Mouse (Mus musculus) embryo, embryonic 10 days (tissue): ENCODE measurements around the gene Ubox5.
A peak's percentile ranks its signal among the peaks of the same experiment; 100 is the strongest.

ENCODE experiments used
- DNase-seq: peaks from one replicate; pipeline ENCODE4 v3.0.0-alpha.2; 2015; ENCODE audit warnings: low spot score

Ubox5 gene

GRCm38 (mm10) chr2:130634006-130634738 lies 4.3 kb upstream of the Ubox5 start:
- peak; percentile 6 for DNase-seq

DNA sequence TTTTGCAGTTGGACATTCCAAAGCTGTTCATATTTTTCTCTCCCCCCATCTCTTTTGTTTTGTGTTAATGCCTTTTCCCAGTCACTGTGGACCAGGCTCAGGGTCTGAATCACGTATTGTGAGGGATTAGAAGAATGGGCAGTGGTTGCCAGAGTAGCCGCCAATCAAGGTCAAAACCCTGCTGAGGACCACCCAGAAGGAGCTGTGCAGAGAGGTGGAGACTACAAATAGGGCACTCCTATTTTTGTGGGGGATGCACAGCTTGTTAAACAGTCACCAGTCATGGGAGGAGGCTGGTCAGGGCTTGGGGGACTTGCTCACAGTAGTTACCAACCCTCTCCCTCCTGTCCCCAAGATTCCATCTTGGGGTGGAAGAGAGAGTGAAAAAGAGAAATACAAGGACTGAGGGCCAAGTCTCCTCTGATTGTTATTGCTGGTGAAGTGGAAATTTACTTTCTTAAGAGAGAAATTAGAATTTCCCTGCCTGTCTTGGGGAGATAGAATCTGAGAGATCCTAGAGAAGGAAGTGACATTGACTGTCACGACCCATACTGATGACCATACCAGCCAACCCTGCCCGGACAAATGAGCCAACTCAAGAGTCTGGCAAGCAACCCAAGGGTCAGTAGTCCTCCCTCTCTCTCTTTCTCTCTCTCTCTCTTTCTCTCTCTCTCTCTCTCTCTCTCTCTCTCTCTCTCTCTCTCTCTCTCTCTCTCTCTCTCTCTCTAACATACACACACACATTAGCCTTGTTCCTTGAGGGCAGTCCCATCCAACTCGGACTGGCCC lies 3.2 kb upstream of the Ubox5 start:
- peak; percentile 65 for DNase-seq

- no peak for DNase-seq
Observed at GRCm38 (mm10) chr2:130632416-130632815, 2.6 kb upstream of the Ubox5 start.

DNA sequence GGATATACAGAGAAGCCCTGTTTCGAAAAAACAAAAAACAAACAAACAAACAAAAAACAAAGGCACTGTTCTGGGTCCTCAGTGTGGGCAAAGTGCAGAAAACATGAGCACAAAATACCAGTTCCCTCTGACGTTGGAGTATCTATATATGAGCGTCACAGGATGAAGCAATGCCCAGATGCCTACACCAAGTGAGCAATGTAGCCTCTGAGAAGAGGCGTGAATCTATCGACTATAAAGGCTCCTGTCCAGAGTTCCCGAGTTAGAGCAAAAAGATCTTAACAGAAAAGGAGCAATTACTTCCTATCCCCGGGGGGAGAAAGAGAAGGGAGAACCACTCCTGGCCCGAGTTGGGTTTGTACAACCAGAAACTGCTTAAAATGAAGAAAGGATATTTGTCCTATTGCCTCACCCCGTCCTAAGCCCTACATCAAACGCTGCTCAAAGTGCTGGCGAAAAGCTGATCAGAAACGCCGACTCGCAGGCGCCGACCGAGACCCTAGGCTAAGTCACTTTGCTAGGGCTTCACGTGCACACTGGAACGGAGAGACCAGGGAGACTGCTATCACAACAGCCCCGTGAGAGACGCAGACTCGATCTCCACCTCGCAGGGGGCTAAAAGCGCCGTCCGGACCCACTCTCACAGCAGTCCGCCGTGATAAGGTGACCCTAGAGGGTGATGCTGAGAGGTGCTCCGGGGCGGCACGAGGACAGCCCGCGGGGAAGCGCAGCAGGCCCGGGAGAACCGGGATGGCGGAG lies 579 bp downstream of the Ubox5 start:
- DNase-seq, result no peak

- no peak for DNase-seq
Observed at GRCm38 (mm10) chr2:130628424-130628823, 1.4 kb downstream of the Ubox5 start.

- no peak for DNase-seq
Observed at GRCm38 (mm10) chr2:130618972-130619371, 10.9 kb downstream of the Ubox5 start.

DNA sequence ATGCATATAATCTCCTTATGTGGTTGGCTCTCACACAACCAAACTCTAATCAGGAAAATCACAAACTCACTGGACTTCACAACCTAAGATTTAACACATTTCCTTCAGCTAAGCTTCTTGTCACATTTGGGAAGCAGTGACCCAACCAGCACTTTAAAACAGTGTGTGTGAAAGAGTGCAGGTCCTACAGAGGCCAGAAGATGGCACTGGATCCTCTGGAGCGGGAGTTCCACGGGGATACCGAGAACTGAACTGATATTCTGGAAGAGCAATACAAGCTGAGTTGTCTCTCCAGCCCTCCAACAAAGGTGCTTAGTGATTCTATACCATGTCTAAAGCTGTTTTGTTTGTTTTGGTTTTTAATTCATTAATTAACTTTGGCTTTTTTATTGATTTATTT lies 16.7 kb downstream of the Ubox5 start:
- peak; percentile 46 for DNase-seq

GRCm38 (mm10) chr2:130602195-130602594 lies 27.6 kb downstream of the Ubox5 start:
- no peak for DNase-seq

DNA sequence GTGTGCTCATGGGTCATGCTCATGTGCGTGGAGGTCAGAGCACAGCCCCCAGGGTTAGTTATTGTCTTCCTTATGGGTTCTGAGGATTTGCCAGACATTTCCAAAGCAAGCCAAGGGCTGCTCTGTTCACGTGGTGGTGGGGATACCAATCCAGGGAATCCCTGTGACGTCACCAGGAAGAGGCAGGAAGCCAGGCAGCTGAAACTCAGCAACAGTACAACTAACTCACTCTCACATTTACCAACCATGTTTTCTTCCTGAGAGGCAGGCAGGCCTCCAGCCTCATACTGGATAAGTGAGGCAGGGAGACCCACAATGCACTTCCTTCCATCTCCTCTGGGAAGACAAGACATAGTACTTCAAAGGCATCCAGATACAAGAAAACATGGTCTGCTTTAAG lies 31.4 kb downstream of the Ubox5 start:
- DNase-seq, result no peak

DNA sequence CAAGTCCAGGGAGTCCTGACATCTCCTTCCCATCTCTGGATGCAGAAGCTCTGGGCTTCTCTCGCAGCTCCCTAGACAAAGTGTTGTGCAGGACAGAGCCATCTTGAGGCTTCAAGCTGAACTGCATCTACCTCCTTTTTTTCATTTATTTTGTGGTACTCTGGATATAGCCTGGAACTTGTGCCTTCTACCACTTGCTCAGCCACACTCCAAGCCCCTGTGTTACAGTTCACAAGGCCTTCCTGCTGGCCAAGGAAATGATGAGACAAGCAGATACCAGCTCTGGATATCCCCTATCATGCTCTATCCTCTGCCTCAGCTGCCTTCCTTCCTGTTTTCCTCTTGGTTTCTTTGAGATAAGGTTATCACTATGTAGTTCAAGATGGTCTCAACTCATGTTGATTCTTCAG lies 32.2 kb downstream of the Ubox5 start:
- DNase-seq, result peak; percentile 48

- DNase-seq, result no peak
Observed at GRCm38 (mm10) chr2:130595596-130595995, 34.2 kb downstream of the Ubox5 start.

DNA sequence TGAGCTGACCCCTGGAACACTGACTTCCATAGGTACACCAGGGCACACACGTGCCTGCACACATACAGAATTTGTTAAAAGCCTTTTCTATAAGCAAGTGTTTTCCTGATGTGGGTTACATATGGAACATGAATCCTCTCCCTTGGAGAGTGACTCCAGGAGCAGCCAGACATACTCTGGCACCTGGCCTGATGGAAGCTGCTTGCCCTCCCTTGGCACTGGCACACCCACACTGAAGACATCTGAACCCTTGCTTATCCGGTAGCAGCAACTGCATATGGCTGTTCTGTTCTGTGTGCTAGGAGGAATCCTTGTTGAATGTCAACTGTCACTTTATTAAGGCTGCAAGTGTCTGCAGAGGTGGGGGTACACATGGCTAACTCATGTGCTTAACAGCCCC lies 38.8 kb downstream of the Ubox5 start:
- DNase-seq, result no peak

DNA sequence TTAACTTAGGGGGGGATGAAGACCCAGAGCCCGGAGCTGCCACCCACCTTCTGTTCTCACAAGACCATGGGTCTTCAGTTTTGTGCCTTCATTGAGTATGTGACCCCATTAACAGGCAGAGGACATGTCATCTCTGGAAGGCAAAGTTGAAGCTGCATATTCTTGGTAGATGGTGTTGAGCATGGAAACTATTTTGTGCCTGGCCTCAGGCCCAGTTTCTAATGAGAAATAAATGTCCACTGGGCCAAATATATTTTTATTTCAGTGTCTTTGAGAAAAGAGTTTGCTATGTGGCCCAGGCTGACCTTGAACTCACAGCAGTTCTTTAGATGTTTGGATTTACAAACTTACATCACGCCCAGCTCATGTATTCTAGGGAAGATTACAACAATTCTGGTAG lies 40.1 kb downstream of the Ubox5 start:
- no peak for DNase-seq

GRCm38 (mm10) chr2:130589157-130589556 lies 40.7 kb downstream of the Ubox5 start:
- no peak for DNase-seq

GRCm38 (mm10) chr2:130588373-130588772 lies 41.5 kb downstream of the Ubox5 start:
- no peak for DNase-seq

DNA sequence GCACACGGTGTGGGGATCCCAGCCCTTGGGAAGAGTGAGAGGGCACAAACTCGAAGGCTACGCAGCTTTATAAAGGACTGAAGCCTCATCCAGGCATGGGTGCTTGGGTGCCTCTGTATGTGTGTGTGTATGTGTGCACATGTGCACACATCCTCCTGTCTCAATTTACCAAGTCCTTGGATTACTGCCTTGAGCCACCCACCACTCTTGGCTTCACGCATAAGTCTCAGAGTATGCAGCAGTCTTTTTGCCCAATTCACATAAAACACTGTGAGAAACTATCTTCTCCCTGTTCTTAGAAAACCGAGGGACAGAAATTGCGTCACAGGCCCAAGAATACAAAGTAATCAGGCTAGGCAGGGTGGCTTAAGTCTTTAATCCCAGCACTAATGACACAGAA lies 43.8 kb downstream of the Ubox5 start:
- DNase-seq, result no peak

- DNase-seq, result no peak
Observed at GRCm38 (mm10) chr2:130583902-130584560, 45.8 kb downstream of the Ubox5 start.

DNA sequence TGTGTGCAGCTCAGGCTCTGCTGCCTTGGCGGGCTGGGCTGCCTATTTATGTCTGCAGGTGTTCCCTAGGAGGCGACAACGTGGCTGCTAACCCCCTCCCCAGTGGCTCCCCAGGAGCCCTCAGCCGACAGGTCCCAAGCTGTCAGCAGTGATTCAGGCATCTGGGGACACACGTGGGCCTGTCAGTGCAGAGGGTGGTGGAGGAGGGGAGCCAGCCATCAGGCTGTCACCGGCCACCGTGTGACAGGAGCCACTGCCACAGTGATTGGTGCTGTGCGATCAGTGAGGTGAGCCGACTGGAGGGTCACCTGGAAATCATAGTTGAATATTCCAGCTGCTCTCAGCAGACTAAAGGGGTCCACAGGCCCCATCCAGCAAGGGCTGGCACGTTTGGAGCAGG lies 47.3 kb downstream of the Ubox5 start, which contains the start of gene Avp:
TSS of gene Avp (minus strand) at position 3 of the 400 bp plus-strand sequence.
- DNase-seq, result no peak

DNA sequence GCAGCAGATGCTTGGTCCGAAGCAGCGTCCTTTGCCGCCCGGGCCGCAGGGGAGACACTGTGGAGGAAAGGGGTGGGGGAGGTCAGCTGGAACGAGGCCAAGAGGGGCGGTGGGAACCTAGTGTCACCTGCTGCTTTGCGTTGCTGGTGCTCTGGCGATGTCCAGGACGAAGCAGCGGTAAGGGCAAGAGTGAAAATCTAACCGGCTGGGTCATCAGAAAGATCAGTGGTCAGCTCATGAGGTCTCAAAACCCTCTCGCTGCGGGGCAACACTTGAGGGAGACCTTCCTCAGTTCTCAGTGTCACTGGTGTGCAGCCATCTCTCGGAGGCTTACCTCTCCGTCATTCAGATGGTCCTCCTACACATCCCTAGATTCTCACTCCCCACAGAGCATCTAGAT lies 48.6 kb downstream of the Ubox5 start:
- no peak for DNase-seq

DNA sequence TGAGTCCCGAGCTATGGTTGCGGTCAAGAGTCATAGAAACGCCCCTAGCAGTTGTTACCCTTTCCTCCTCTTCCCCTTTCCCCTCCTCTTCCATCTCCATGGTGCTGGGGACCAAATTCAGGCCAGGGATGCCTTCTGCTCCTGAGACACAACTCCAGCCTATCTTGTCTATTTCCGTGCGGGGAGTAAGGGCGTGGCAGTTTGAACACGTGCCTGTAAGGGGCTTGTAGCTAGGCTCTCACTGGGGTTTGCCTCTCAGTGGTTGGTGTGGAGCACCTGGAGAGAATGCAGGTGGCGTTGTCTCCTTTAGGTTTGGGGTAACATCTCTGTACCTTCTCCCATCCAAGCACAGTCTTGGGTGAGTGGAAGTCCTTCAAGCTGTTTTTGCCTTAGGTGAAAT lies 50.0 kb downstream of the Ubox5 start:
- DNase-seq, result no peak

- peak; percentile 67 for DNase-seq
Observed at GRCm38 (mm10) chr2:130578148-130578547, 51.7 kb downstream of the Ubox5 start.

DNA sequence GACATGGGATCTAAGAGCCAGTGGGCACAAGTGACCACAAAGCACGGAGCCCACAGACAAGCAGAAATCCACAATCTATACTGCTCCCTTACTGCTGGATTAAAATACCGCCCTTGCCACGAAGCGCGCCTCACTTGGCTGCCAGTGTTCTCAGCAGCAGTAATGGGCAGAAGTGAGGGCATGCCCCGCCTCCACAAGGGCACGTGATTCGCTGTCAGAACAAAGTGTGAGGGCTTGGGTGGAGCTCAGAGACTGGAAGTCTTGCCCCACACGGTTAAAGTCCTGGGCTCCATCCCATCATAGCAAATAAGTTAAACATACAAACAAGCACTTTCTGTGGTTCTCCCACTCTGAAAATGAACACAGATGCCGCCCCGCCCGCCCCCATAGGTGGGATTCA lies 52.2 kb downstream of the Ubox5 start:
- DNase-seq, result peak; percentile 60
